Mouse (Mus musculus): Measurements from ENCODE around the gene Trappc12.

GRCm38 (mm10) chr12:28710566-28711185 is 39.6 kb downstream of the Trappc12 start:
- TF ChIP-seq CTCF (IDR thresholded peaks at IDR 0.05; ENCODE audit: low read depth, low read length) (no peak), GATA1 (IDR thresholded peaks at IDR 0.05; ENCODE audit: borderline replicate concordance, low read length) (no peak), TAL1 (conservative IDR thresholded peaks at IDR 0.05; ENCODE audit: low read depth, low read length) (no peak)
